Mouse (Mus musculus): ENCODE results near the gene Tns1.
A peak's percentile ranks its signal among the peaks of the same experiment; 100 is the strongest.

Gene Tns1

GRCm38 (mm10) chr1:73935442-73936080, 188.7 kb downstream of the Tns1 start:
- DNase-seq (ENCODE audit: low read depth, low spot score) = peak; percentile 80

- peak; percentile 87 for DNase-seq (ENCODE audit: low read depth, low spot score)
These were observed 191.1 kb downstream of the Tns1 start for GRCm38 (mm10) chr1:73933146-73933490.

- DNase-seq (ENCODE audit: low read depth, low spot score) = no peak
These were observed 191.7 kb downstream of the Tns1 start for GRCm38 (mm10) chr1:73932421-73933145.

- no peak for DNase-seq (ENCODE audit: low read depth, low spot score)
These were observed 192.4 kb downstream of the Tns1 start for GRCm38 (mm10) chr1:73931851-73932250.

GRCm38 (mm10) chr1:73930411-73931134, 193.7 kb downstream of the Tns1 start:
- peak; percentile 62 for DNase-seq (ENCODE audit: low read depth, low spot score)

GRCm38 (mm10) chr1:73929952-73930329, 194.3 kb downstream of the Tns1 start:
- no peak for DNase-seq (ENCODE audit: low read depth, low spot score)

- DNase-seq (ENCODE audit: low read depth, low spot score) = no peak
These were observed 194.9 kb downstream of the Tns1 start for GRCm38 (mm10) chr1:73929211-73929951.

- no peak for DNase-seq (ENCODE audit: low read depth, low spot score)
These were observed 195.9 kb downstream of the Tns1 start for GRCm38 (mm10) chr1:73928385-73928784.

GRCm38 (mm10) chr1:73927819-73928218, 196.4 kb downstream of the Tns1 start:
- DNase-seq (ENCODE audit: low read depth, low spot score) = no peak

GRCm38 (mm10) chr1:73926279-73926678, 198.0 kb downstream of the Tns1 start:
- peak; percentile 46 for DNase-seq (ENCODE audit: low read depth, low spot score)

GRCm38 (mm10) chr1:73924871-73925610, 199.2 kb downstream of the Tns1 start:
- no peak for DNase-seq (ENCODE audit: low read depth, low spot score)

GRCm38 (mm10) chr1:73924210-73924609, 200.0 kb downstream of the Tns1 start:
- peak; percentile 53 for DNase-seq (ENCODE audit: low read depth, low spot score)

GRCm38 (mm10) chr1:73923185-73923584, 201.1 kb downstream of the Tns1 start:
- DNase-seq (ENCODE audit: low read depth, low spot score) = no peak

GRCm38 (mm10) chr1:73920701-73921100, 203.5 kb downstream of the Tns1 start:
- DNase-seq (ENCODE audit: low read depth, low spot score) = no peak

GRCm38 (mm10) chr1:73919909-73920308, 204.3 kb downstream of the Tns1 start:
- DNase-seq (ENCODE audit: low read depth, low spot score) = no peak

GRCm38 (mm10) chr1:73918001-73918400, 206.2 kb downstream of the Tns1 start:
- DNase-seq (ENCODE audit: low read depth, low spot score) = no peak

- no peak for DNase-seq (ENCODE audit: low read depth, low spot score)
These were observed 208.0 kb downstream of the Tns1 start for GRCm38 (mm10) chr1:73916298-73916697.

GRCm38 (mm10) chr1:73915218-73916070, 208.8 kb downstream of the Tns1 start:
- DNase-seq (ENCODE audit: low read depth, low spot score) = peak; percentile 81

- DNase-seq (ENCODE audit: low read depth, low spot score) = peak; percentile 52
These were observed 210.2 kb downstream of the Tns1 start for GRCm38 (mm10) chr1:73914076-73914475.

All from brain, adult 2 months (tissue).